Mouse (Mus musculus) erythroblast, embryonic 14.5 days (primary cell): ENCODE measurements around the gene Marc2.

Experiments
- GATA1 ChIP-seq: IDR thresholded peaks from 2 replicates; pipeline ENCODE4 v1.6.1; 2012; ENCODE audit warnings: low read length, inconsistent platforms, mixed read lengths
- TAL1 ChIP-seq: IDR thresholded peaks from 3 replicates; pipeline ENCODE4 v1.6.1; 2012; ENCODE audit warnings: low read length, inconsistent platforms, mixed read lengths

GRCm38 (mm10) chr1:184864381-184864801, 18.1 kb upstream of the Marc2 start:
- TF ChIP-seq GATA1: no peak
- TF ChIP-seq TAL1: no peak
